Mouse (Mus musculus): ENCODE results near the gene Tcp1. TPM values are rescaled to one million over a fixed set of nuclear protein-coding genes. Genes with fewer than 3 reads are reported as not detected.
A peak's percentile ranks its signal among the peaks of the same experiment; 100 is the strongest.

Tcp1 gene
- 549 and 610 TPM in 2 replicates for polyA plus RNA-seq (2014; fragmentation: Nextera tagmentation; extraction: Ambion mirVana)

GRCm38 (mm10) chr17:12915488-12915880, at the start of gene Tcp1:
Gene Tcp1, plus strand, starts transcription at chr17:12915701.
- Histone ChIP-seq H3K36me3 (ENCODE audit: control insufficient read depth, insufficient read depth, low read length) (peaks cover 35% of the 10 kb centered on the region), H3K4me1 (replicated peaks; ENCODE audit: control insufficient read depth, insufficient read depth, low read length) (peaks cover 4% of the 10 kb centered on the region; the same call in 1 of the 2 replicates), H3K4me3 (ENCODE audit: low read depth, low read length) (peak within 1 kb of the TSS; percentile 93), H3K9me3 (ENCODE audit: control insufficient read depth, low read length) (no peaks in the 10 kb centered on the region), H3K9ac (ENCODE audit: low read depth, low read length) (peak within 1 kb of the TSS; percentile 100), H3K27me3 (replicated peaks; ENCODE audit: control insufficient read depth, insufficient read depth, low read length) (no peaks in the 10 kb centered on the region), H3K27ac (ENCODE audit: low read depth, low read length) (peak within 1 kb of the TSS; percentile 95), H3K4me2 (peak within 1 kb of the TSS; percentile 90)
- under 1% methylated on average over 18 of the region's 18 CpGs for WGBS
- ATAC-seq (replicated peaks; ENCODE audit: low FRiP score) (0 out of 2 replicates have a peak, but pooled peaks have one; percentile 6), DNase-seq (ENCODE audit: low spot score) (no peak)

GRCm38 (mm10) chr17:12866853-12867252, 48.6 kb upstream of the Tcp1 start:
- WGBS = 75% methylated on average over 10 of the region's 10 CpGs
- Histone ChIP-seq H3K4me1 (replicated peaks; ENCODE audit: control insufficient read depth, insufficient read depth, low read length) (no peaks in the 10 kb centered on the region), H3K4me3 (ENCODE audit: low read depth, low read length) (no peak overlapping the region), H3K36me3 (ENCODE audit: control insufficient read depth, insufficient read depth, low read length) (no peaks in the 10 kb centered on the region), H3K4me2 (no peak overlapping the region), H3K27ac (ENCODE audit: low read depth, low read length) (no peak overlapping the region), H3K9ac (ENCODE audit: low read depth, low read length) (no peak overlapping the region), H3K9me3 (ENCODE audit: control insufficient read depth, low read length) (no peaks in the 10 kb centered on the region), H3K27me3 (replicated peaks; ENCODE audit: control insufficient read depth, insufficient read depth, low read length) (peaks cover 9% of the 10 kb centered on the region)
- no peak for DNase-seq (ENCODE audit: low spot score)
- no peak for ATAC-seq (replicated peaks; ENCODE audit: low FRiP score)

- H3K9me3 ChIP-seq (ENCODE audit: control insufficient read depth, low read length) = no peaks in the 10 kb centered on the region
- H3K4me2 ChIP-seq = no peak within 1 kb of the TSS
- no peak within 1 kb of the TSS for H3K27ac ChIP-seq (ENCODE audit: low read depth, low read length)
- DNase-seq (ENCODE audit: low spot score) (no peak), ATAC-seq (replicated peaks; ENCODE audit: low FRiP score) (no peak)
- H3K9ac ChIP-seq (ENCODE audit: low read depth, low read length) = no peak within 1 kb of the TSS
- no peaks in the 10 kb centered on the region for H3K36me3 ChIP-seq (ENCODE audit: control insufficient read depth, insufficient read depth, low read length)
- peaks cover 16% of the 10 kb centered on the region for H3K27me3 ChIP-seq (replicated peaks; ENCODE audit: control insufficient read depth, insufficient read depth, low read length)
- 48% methylated on average over 2 of the region's 2 CpGs for WGBS
- H3K4me3 ChIP-seq (ENCODE audit: low read depth, low read length) = no peak within 1 kb of the TSS
- H3K4me1 ChIP-seq (replicated peaks; ENCODE audit: control insufficient read depth, insufficient read depth, low read length) = no peaks in the 10 kb centered on the region
Measured at GRCm38 (mm10) chr17:12868043-12868442, 47.5 kb upstream of the Tcp1 start, which contains the start of gene Mas1. Gene Mas1, minus strand, starts transcription at chr17:12868143.

- no peak overlapping the region for H3K27ac ChIP-seq (ENCODE audit: low read depth, low read length)
- ATAC-seq (replicated peaks; ENCODE audit: low FRiP score) = no peak
- H3K36me3 ChIP-seq (ENCODE audit: control insufficient read depth, insufficient read depth, low read length) = no peaks in the 10 kb centered on the region
- H3K4me3 ChIP-seq (ENCODE audit: low read depth, low read length) = no peak overlapping the region
- no peak for DNase-seq (ENCODE audit: low spot score)
- no peaks in the 10 kb centered on the region for H3K4me1 ChIP-seq (replicated peaks; ENCODE audit: control insufficient read depth, insufficient read depth, low read length)
- no peak overlapping the region for H3K4me2 ChIP-seq
- H3K27me3 ChIP-seq (replicated peaks; ENCODE audit: control insufficient read depth, insufficient read depth, low read length) = peaks cover 19% of the 10 kb centered on the region
- no peaks in the 10 kb centered on the region for H3K9me3 ChIP-seq (ENCODE audit: control insufficient read depth, low read length)
- WGBS = 19% methylated on average over 4 of the region's 4 CpGs
- no peak overlapping the region for H3K9ac ChIP-seq (ENCODE audit: low read depth, low read length)
Measured at GRCm38 (mm10) chr17:12868640-12869039, 46.9 kb upstream of the Tcp1 start.

GRCm38 (mm10) chr17:12872275-12873028, 43.0 kb upstream of the Tcp1 start:
- Histone ChIP-seq H3K36me3 (ENCODE audit: control insufficient read depth, insufficient read depth, low read length) (no peaks in the 10 kb centered on the region), H3K4me2 (no peak overlapping the region), H3K4me1 (replicated peaks; ENCODE audit: control insufficient read depth, insufficient read depth, low read length) (no peaks in the 10 kb centered on the region), H3K4me3 (ENCODE audit: low read depth, low read length) (no peak overlapping the region), H3K27me3 (replicated peaks; ENCODE audit: control insufficient read depth, insufficient read depth, low read length) (peaks cover 19% of the 10 kb centered on the region), H3K9ac (ENCODE audit: low read depth, low read length) (no peak overlapping the region), H3K9me3 (ENCODE audit: control insufficient read depth, low read length) (no peaks in the 10 kb centered on the region), H3K27ac (ENCODE audit: low read depth, low read length) (no peak overlapping the region)
- ATAC-seq (replicated peaks; ENCODE audit: low FRiP score) (no peak), DNase-seq (ENCODE audit: low spot score) (no peak)
- 64% methylated on average over 16 of the region's 16 CpGs for WGBS

GRCm38 (mm10) chr17:12875734-12876133, 39.8 kb upstream of the Tcp1 start, which contains the start of gene Mrgprh:
Gene Mrgprh, plus strand, starts transcription at chr17:12876034.
- Histone ChIP-seq H3K36me3 (ENCODE audit: control insufficient read depth, insufficient read depth, low read length) (no peaks in the 10 kb centered on the region), H3K9ac (ENCODE audit: low read depth, low read length) (no peak within 1 kb of the TSS), H3K4me2 (no peak within 1 kb of the TSS), H3K4me1 (replicated peaks; ENCODE audit: control insufficient read depth, insufficient read depth, low read length) (no peaks in the 10 kb centered on the region), H3K4me3 (ENCODE audit: low read depth, low read length) (no peak within 1 kb of the TSS), H3K27ac (ENCODE audit: low read depth, low read length) (no peak within 1 kb of the TSS), H3K9me3 (ENCODE audit: control insufficient read depth, low read length) (no peaks in the 10 kb centered on the region), H3K27me3 (replicated peaks; ENCODE audit: control insufficient read depth, insufficient read depth, low read length) (peaks cover 19% of the 10 kb centered on the region)
- no peak for DNase-seq (ENCODE audit: low spot score)
- WGBS = 75% methylated on average over 5 of the region's 5 CpGs
- ATAC-seq (replicated peaks; ENCODE audit: low FRiP score) = no peak

GRCm38 (mm10) chr17:12880178-12880577, 35.3 kb upstream of the Tcp1 start:
- no peak overlapping the region for H3K9ac ChIP-seq (ENCODE audit: low read depth, low read length)
- H3K4me1 ChIP-seq (replicated peaks; ENCODE audit: control insufficient read depth, insufficient read depth, low read length) = no peaks in the 10 kb centered on the region
- H3K4me2 ChIP-seq = peak overlapping the region; percentile 50
- H3K27me3 ChIP-seq (replicated peaks; ENCODE audit: control insufficient read depth, insufficient read depth, low read length) = no peaks in the 10 kb centered on the region; the same call in 1 of the 2 replicates
- no peaks in the 10 kb centered on the region for H3K9me3 ChIP-seq (ENCODE audit: control insufficient read depth, low read length)
- no peak overlapping the region for H3K27ac ChIP-seq (ENCODE audit: low read depth, low read length)
- DNase-seq (ENCODE audit: low spot score) = peak; percentile 71
- H3K36me3 ChIP-seq (ENCODE audit: control insufficient read depth, insufficient read depth, low read length) = no peaks in the 10 kb centered on the region
- WGBS = 2% methylated on average over 14 of the region's 14 CpGs
- peak; percentile 65 for ATAC-seq (replicated peaks; ENCODE audit: low FRiP score)
- peak overlapping the region; percentile 11; the same call in 1 of the 2 replicates for H3K4me3 ChIP-seq (ENCODE audit: low read depth, low read length)

- H3K4me2 ChIP-seq = no peak overlapping the region
- no peaks in the 10 kb centered on the region for H3K9me3 ChIP-seq (ENCODE audit: control insufficient read depth, low read length)
- no peak overlapping the region for H3K4me3 ChIP-seq (ENCODE audit: low read depth, low read length)
- no peaks in the 10 kb centered on the region for H3K36me3 ChIP-seq (ENCODE audit: control insufficient read depth, insufficient read depth, low read length)
- no peak overlapping the region for H3K27ac ChIP-seq (ENCODE audit: low read depth, low read length)
- ATAC-seq (replicated peaks; ENCODE audit: low FRiP score) (no peak), DNase-seq (ENCODE audit: low spot score) (no peak)
- no peaks in the 10 kb centered on the region; the same call in 1 of the 2 replicates for H3K27me3 ChIP-seq (replicated peaks; ENCODE audit: control insufficient read depth, insufficient read depth, low read length)
- H3K9ac ChIP-seq (ENCODE audit: low read depth, low read length) = no peak overlapping the region
- 84% methylated on average over 1 of the region's 1 CpGs for WGBS
- H3K4me1 ChIP-seq (replicated peaks; ENCODE audit: control insufficient read depth, insufficient read depth, low read length) = no peaks in the 10 kb centered on the region
Measured at GRCm38 (mm10) chr17:12881216-12881615, 34.3 kb upstream of the Tcp1 start.

- no peak for ATAC-seq (replicated peaks; ENCODE audit: low FRiP score)
- 41% methylated on average over 6 of the region's 6 CpGs for WGBS
Measured at GRCm38 (mm10) chr17:12886620-12887019, 28.9 kb upstream of the Tcp1 start.

More at GRCm38 (mm10) chr17:12886620-12887019, 28.9 kb upstream of the Tcp1 start:
- no peak overlapping the region for H3K27ac ChIP-seq (ENCODE audit: low read depth, low read length)
- no peaks in the 10 kb centered on the region for H3K9me3 ChIP-seq (ENCODE audit: control insufficient read depth, low read length)
- no peaks in the 10 kb centered on the region for H3K27me3 ChIP-seq (replicated peaks; ENCODE audit: control insufficient read depth, insufficient read depth, low read length)
- H3K4me1 ChIP-seq (replicated peaks; ENCODE audit: control insufficient read depth, insufficient read depth, low read length) = no peaks in the 10 kb centered on the region
- no peak overlapping the region for H3K9ac ChIP-seq (ENCODE audit: low read depth, low read length)
- H3K36me3 ChIP-seq (ENCODE audit: control insufficient read depth, insufficient read depth, low read length) = no peaks in the 10 kb centered on the region
- DNase-seq (ENCODE audit: low spot score) = no peak
- no peak overlapping the region for H3K4me3 ChIP-seq (ENCODE audit: low read depth, low read length)
- H3K4me2 ChIP-seq = no peak overlapping the region
